Mouse (Mus musculus) kidney, adult 2 months (tissue): ENCODE data around the gene Gsg1l.

Experiments
- CTCF ChIP-seq: fragments of 200-500 bp; conservative IDR thresholded peaks from 2 replicates; pipeline ENCODE4 v1.5.1; 2011; ENCODE audit warnings: low read depth, mild to moderate bottlenecking, control low read depth, low read length, moderate library complexity, mixed read lengths; ENCODE audit not compliant: insufficient read depth, insufficient read length
- POLR2A ChIP-seq: fragments of 200-500 bp; IDR thresholded peaks from one replicate; pipeline ENCODE4 v1.6.1; 2011; ENCODE audit warnings: low read depth, low read length, control low read depth

- TF ChIP-seq POLR2A (no peak), CTCF (no peak)
Observed at GRCm38 (mm10) chr7:126027410-126027809, 54.8 kb downstream of the Gsg1l start.
